Mouse (Mus musculus) CH12F3 (cell line): ENCODE measurements around the gene Jade1.

Source experiments
- in situ Hi-C: fragments of 300-500 bp; cut with MboI; formaldehyde crosslinking; loops from 2 replicates; pipeline ENCODE4 v1.14.3; 2020; ENCODE audit warnings: low sequenced_read_pairs

The Jade1 gene

DNA sequence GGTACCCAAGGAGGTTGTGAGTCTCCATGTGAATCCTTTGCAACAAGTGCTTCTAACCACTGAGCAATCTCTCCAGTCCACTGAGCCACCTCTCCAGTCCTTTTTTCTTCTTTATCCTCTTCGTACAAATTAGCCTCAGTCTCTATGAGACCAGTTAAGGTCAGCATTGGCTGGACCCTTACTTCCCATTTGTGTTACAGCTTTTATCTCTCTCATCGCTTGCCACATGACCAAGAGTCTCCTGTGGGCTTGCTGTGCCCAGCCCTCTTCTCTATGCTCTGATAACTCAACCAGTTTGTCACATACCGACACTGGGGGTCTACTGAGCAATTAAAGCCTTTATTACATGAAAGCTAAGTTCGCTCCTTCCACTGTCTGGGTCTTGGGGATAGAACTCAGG, 7.3 kb upstream of the Jade1 start:
- in situ Hi-C loops, result no loop called here

DNA sequence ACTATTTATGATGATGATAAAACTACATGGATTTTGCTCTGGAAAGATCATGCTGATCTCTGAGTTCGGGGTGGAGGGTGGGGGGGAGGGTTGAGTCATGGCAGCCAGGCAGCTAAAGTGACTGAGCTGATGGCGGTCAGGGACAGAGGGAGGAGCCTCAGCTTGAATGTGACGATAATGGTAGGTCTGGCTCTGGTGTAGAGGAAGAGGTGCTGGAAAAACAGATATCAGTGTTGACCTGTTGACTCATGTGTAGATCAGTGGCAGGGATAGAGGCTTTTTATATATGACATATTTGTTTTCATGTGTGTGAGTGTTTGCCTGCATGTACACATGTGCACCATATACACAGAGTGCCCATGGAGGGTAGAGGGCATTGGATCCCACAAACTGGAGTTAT, 3.9 kb upstream of the Jade1 start:
- in situ Hi-C loops, result no loop called here

DNA sequence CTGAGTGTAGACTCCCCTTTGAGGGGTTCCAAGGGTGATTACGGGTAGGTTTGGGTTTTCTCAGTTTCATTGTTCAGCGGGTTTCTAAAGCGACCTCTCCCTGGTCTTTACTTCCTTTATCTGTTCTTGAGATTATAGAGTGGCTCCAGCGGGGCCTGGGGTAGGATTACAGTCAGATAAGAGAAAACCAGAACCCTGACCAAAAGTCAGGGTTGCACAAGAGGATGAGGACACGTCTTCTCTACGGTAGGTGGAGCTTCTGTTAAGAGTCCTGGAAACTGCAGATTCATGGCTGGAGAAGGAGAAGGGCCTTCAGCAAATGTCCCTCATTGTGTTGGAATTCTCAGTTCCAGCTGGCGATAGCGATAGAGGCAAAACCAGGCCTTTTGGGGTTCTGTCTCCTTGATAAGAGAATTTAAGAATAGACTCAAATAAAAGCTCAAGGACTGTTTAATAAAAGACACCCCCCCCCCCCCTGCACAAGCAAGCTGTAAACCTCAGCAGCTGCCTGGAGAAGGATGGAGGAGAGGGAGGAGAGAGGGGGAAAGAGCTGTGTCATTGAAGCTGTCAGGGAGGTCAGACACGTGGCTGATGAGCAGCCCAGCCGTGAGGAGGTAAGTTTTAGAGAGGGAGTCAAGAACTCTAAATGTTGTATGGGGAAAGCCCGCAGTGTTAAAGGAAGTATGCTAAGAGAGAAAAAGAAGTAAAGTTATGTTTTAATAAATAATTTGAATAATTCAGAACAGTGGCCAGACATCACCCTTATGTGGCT, 2.6 kb upstream of the Jade1 start:
- in situ Hi-C loops, result no loop called here

DNA sequence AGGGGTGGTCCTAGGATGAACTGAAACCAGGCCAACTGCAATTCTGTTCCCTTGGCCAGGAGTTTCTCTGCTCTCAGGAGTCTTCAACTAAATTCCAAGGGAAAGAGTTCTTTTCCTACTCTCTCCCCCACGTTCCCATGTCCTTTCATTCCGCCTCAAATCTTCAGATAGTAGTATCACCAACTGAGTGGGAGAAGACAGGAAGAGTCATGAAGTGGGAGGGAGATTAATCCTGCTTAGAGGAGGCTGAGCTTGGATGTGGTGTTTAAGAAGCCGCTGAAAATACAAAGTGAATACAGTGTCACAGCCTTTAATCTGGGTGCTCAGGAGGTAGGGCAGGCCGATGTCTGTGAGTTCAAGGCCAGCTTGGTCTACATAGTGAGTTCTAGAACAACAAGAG, 1.9 kb upstream of the Jade1 start:
- in situ Hi-C loops, result no loop called here

DNA sequence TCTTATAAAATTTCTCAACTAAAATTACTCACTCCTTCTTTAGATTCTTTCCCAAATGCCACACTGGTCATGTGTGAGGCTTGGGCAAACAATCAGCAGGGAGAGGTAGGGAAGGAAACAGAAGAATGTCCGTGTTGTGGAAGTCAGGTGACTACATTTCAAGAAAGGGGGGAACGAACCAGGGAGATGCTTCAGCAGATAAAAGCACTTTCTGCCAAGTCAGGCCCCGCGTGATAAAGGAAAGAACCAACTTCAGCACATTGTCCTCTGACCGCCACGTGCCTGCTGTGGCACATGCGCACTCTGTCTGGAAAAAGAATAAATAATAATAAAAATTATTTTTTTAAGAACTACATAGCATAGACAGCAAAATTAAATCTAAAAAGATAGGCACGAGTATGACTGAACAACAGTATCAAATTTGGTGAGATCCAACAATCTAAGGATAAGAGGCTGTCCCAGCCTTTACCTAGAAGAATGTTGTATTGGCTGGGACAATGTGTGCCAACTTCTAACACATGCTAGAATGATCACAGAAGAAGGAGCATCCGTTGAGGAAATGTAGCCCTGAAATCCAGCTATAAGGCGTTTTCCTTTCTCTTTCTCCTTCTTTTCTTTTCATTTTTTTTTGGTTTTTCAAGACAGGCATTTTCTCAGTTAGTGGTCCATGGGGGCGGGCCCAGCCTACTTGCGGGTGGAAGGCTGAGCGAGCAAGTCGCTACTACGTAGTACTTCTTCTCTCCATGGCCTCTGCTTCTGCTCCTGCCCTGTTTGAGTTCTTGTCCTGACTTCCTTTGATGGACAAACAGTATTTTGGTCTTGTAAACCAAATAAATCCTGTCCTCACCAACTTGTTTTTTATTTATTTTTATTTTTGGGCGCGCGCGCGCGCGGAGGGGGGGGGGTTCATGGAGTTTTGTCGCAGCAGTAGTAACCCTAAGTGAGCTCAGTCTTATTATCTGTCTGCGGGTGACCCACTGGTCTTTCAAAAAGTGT, 753 bp upstream of the Jade1 start:
- in situ Hi-C loops, result no loop called here

DNA sequence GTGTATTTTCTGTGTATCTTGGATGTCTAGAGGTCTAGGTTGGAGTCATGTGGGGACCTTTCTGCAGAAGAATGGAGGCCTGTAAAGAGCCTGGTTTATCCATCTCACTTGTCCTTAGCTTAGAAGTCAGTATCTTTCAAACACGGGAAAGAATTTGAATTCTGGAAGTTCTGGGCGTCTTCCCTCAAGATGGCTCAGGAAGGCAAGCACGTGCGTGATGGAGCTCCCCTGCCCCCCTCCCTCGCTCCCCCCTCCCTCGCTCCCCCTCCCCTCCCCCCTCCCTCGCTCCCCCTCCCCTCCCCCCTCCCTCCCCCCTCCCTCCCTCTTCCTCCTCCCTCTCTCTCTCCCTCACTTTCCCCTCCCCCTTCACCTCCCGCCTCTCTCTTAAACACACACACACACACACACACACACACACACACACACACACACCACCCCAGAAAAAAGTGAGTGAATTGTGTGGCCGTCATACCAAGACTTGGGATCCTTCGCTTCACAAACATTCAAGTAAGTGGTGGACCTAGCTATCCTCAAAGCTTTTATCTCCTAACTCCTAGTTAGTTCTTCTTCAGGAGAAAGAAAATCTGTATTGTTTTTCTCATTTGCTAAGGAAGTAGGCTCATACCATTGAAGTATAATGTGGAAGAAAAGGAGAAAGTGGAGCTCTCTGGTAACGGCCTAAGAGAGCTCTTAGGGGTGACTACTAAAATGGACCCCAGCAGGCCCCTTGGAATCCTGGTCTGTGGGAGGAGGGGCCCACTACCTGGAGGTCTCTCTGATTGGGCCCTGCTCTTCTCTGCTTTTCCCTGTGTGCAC, 1.1 kb downstream of the Jade1 start:
- in situ Hi-C loops, result no loop called here

DNA sequence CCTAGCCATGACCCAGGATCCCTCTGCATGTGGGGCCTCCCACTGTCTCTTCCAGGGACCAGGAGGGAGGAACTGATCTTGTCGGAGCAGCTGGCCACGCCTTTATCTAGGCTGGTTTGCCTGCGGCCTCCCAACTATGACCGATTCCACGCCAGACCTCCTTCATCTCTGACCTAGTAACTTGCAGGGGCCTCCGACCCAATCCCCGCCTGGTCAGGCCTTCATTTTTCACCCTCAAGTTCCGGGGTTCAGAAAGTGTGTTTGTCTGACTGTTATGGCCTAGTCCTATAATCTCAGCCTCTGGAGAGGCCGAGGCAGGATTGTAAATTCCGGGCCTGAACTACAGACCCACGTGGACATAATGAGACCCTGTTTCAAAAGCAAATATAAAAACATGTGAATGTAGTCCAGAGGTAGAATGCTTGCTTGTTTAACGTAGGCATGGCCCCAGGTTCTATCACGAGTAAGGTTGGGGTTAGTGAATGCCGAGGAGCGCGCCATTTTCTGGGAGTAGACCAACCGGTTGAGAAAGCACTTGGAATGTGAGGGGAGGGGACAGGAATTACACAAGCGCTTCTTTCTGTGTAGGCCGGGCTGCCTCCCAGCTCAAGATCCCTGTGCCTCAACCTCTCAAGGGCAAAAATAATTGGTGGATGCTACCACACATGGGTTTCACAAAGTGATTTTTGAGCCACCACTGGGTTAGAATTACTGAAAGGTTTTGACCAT, 1.9 kb downstream of the Jade1 start:
- in situ Hi-C loops, result no loop called here

DNA sequence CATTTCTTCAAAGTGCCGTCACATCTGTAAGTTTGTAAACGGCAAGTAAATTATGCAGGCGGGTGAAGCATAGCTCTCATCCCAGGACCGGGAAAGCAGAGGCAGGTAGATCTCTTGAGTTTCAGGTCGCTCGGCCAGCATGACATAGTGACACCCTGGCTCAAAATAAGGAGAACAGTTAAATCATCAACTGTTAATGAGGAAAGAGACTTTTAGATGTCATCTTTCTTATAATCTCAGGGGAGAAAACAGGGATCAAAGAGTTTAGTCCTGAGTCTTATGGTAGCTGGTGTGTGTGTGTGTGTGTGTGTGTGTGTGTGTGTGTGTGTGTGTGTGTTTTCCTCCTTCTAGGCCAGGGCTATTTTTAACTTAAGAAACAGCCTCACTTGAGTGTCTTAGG, 5.0 kb downstream of the Jade1 start:
- in situ Hi-C loops, result no loop called here

DNA sequence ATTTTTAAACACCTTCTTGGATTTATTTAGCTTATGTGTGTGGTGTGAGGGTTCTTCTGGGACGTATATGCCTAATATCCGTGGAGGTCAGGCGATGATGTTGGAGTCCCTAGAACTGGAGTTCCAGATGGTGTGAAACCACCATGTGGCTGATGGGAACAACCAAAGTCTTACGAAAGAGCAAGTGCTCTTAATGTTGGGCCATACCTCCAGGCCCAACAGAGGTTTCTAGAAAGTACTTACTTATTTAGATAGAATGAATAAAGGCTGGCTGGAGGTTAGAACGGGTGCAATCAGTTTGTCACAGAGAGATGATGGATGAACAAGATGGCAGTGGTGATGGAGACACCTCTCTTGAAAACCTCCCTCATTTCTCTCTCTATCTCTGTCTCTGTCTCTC, 6.3 kb downstream of the Jade1 start:
- in situ Hi-C loops, result no loop called here

DNA sequence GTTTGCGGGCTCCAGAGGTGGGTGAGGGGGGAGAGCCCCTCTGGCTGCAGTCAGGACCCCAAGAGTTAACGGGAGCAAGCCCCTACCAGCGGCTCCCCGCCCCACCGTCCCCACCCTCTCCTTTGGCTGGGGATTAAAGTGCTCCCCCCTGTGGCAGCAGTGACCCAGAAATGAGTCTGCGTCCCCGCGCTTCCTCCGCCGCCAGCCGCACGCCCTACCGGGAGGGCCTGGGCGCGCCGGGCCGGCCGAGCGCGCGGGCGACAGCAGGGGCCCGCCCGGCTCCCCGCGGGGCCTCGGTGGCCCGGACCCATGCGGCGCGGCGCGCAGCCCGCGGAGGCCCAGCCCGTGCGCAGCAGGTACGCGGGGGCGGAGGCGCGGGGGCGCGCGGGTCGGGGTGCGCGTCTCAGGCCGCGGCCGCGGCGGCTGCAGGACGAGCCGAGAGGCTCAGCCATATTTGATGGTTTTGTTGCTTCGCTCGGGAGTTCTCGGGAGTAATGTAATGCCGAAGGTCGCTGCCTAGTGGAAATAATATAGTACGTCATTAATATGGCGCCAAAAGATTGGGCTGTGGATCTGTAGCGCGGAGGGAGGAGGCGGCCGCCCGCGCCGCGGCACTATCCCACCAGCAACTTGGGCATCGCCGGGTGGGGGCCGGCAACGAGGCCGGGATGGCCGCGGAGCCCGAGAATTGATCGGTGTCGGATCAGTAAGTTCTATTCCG, 7.8 kb downstream of the Jade1 start:
- in situ Hi-C loops, result no loop called here

DNA sequence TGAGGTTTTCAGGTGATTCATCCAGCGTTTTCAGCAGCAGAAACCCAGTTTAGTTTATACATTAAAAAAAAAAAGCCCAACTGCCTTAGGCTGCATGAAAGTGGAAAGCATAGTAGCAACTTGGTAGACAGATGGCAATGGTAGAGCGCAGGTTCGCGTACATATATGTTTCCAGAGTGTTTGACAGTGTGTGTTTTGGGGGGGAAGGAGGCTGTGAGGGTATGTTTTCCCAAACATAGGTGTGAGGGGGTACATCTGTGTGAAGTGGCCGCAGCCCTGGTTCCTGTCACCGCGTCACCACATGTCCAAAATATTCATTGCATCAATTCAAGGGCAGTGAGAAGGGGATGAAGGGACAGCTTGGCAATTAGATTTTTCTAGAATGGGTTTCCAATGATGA, 8.5 kb downstream of the Jade1 start:
- in situ Hi-C loops, result no loop called here

DNA sequence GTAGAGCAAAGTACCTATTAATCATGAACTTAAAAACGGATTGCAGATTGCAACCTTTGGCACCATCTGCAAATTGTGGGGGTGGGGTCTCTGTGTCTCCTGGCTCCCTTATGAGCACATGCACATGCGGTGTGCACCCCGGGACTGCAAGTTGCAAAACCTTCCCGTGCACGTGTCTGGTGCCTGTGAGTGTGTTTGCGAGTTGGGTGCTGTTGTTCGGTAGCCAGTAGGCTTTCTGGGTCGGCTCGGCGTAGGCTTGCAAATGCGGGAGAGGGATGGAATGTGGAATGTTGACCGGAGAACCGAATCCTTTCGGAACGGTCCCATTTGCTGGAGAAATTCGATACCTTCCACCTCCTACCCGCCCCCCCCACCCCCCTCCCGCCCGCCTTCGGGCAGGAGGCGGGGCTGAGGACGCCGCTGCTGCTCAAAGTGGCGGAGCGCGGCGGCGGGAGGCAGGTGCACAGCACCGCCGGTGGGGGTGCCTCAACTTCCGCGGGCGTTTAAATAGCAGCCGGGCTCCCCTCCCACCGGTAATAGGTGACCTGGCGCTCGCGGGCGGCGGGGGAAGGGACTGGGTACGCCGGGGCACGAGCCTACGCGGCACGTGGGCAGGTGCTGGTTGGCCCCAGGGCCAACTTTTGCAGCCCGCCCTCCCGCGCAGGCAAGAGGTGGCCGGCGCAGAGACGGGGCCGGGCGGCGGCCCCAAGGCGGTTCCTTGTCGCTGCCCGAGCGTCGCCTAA, 9.1 kb downstream of the Jade1 start:
- in situ Hi-C loops, result no loop called here

DNA sequence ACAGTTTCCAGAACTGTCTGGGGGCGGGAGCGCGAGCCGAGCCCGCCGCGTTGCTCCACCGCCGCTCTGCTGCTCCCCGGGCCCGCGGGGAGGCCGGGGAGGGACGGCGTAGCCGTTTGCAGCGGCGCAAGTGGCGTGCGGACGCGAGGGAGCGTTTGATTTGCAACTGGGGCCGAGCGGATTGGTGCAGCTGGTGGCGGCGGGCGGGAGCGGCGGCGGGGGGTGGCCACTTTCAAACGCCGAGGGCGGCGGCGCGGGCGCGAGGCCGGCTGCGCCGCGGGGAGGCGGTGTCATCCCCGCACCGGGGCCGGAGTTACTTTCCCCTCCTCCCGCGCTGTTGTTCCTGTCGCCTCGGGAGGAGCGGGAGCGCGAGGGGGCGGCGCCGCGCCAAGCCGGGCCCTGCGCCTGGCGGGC, 9.9 kb downstream of the Jade1 start:
- in situ Hi-C loops, result no loop called here

DNA sequence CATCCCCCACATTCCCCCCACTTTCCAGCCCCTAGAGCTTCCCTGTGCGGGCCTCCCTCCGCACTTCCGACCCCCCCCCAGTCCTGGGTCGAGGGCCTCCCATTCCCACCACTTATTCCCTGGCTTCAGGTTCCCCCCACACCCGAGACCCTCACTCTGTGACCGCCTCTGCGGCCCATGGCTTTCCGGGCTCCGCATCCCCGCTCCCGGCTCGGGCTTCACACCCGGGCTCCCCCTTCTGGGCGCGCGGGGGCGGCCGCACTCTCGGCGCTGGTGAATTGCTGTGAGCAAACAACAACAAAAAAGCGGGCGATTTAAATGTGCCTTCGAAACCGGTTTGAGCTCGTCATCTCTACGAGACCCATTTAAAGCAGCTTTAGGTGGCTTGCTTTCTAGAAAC, 10.4 kb downstream of the Jade1 start:
- in situ Hi-C loops, result no loop called here

DNA sequence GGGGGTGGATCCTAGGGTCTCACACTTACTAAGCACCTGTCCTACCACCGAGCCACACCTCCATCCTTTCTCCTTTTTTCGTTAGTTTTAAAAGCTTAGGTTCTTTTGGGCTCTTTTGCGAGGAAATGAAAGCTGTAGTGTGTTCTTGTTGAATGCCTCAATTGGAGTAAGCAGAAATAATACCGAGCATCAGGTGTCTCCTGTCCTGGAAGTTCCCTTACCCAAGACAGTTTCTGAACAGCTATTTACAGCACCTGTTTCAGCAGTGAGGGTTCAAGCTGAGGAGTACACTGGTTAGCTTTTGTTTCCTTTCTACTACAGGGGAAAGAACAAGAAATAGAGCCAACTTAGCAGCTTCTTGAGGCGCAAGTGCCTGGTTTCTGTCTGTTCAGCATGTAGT, 14.4 kb downstream of the Jade1 start:
- in situ Hi-C loops, result no loop called here

DNA sequence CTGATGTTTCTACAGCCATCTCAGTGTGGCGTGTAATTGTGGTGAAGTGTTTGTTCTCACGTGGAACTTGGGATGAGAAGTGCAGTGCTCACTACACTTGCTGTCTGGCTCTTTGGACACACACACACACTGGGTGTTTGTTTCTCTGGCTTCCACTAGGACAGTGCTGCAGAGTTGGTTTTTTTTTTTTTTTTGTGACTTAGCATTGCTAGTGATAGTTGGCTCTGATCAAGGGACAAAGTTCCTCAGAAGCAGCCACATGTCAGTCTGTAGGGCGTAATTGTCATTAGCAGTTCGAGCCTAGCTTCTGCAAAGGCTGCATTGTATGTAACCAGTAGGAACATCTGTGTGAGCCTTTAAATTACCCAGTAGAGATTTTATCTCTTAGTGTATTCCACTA, 16.6 kb downstream of the Jade1 start:
- in situ Hi-C loops, result no loop called here

DNA sequence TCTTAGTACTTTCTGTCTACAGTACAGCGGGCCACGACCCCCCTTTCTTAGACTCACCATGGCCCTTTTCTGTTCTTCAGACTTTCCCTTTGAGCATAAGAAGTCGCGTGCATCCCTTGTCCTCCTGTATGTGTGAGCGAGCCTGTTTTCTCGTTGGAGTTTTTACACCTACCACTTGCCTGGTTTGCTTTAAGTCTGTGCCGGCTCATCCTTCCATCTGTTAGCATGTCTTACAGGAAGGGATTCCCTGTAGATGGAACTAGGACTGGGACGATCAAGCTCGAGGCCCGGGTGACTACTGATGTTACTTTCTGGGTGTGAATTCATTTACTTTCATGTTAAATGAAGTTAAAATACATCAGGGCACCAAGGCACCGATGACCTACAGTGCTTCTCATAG, 17.4 kb downstream of the Jade1 start:
- in situ Hi-C loops, result no loop called here

DNA sequence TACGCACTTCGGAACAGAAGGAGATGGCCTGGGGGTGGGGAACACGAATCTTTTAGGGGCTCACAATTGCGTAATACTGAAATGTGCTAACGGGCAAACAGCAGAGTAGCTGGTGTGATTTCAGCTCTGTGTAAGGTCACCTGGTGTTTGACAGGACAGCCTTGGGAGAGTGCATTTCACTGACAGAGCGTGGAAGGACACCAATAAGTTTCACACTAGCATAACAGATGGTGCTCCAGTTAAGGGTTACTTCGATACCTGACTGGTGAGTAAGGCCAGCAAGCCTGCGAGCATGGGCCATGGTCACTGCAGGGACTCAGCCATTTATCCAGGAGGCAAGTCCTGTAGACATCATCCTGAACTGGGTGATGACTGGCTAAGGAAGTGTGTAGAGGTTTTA, 18.7 kb downstream of the Jade1 start:
- in situ Hi-C loops, result no loop called here

DNA sequence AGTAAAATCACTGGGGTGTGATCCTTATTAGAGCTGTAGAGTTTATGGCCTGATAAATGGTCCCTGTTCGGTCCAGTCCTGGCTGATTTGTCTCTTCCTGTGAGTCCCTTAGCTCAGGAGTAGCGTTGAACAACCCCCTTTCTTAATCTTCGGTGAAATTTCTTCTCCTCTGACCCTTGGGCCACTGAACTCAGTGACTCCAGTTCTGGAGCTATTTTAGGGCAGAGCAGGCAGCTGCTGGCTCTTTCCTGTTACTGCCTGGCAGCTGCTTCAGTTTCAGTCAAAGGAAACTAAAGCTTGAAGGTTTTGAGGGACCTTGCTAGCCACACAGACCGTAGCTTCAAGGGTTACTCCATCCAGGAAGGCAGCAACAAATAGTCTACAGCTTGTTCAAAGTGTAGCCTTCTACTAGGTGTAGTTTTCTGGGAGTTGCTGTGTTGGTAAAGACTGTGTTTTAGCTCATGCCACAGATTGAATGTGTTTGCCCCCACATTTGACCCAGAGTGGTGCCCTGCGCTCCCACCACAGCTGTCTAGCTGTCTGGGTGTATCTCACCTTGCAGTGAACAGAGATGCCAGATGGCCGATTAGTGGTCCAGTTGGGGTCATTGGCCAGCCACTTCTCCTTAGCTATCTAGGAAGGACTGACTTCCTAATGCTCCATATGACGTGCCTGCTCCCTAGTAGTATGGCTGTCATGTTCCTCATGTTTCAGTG, 19.3 kb downstream of the Jade1 start:
- in situ Hi-C loops, result no loop called here
